Mouse (Mus musculus) stomach, postnatal 0 days (tissue): Measurements from ENCODE around the gene Upp2. TPM values are rescaled to one million over a fixed set of nuclear protein-coding genes. Genes with fewer than 3 reads are reported as not detected.
A peak's percentile ranks its signal among the peaks of the same experiment; 100 is the strongest.

Experiments used
- ATAC-seq: fragments of 200-750 bp; cut with Nextera tagmentation; 2 replicates; pipeline ENCODE4 v1.8.0; 2017; ENCODE audit not compliant: low FRiP score, low TSS enrichment
- DNase-seq: peaks from one replicate; pipeline ENCODE4 v3.0.0-alpha.2; 2016; ENCODE audit warnings: low spot score
- H3K27ac ChIP-seq: fragments of 300-500 bp; sonication (generic); replicated peaks from 2 replicates; pipeline ENCODE4 v1.5.1; 2014; ENCODE audit warnings: mild to moderate bottlenecking, control low read depth
- H3K27me3 ChIP-seq: fragments of 300-500 bp; sonication (generic); 2 replicates; pipeline ENCODE4 v1.6.1; 2014; ENCODE audit warnings: low read length; ENCODE audit not compliant: control insufficient read depth, insufficient read depth
- H3K36me3 ChIP-seq: fragments of 300-500 bp; sonication (generic); 2 replicates; pipeline ENCODE4 v1.6.1; 2014; ENCODE audit warnings: low read length, mixed read lengths; ENCODE audit not compliant: control insufficient read depth, insufficient read depth
- H3K4me1 ChIP-seq: fragments of 300-500 bp; sonication (generic); replicated peaks from 2 replicates; pipeline ENCODE4 v1.6.1; 2014; ENCODE audit warnings: antibody characterized with exemption; ENCODE audit not compliant: control insufficient read depth, insufficient read depth
- H3K4me2 ChIP-seq: fragments of 300-500 bp; sonication (generic); replicated peaks from 2 replicates; pipeline ENCODE4 v1.6.1; 2014; ENCODE audit warnings: low read depth, mild to moderate bottlenecking, control low read depth, moderate library complexity
- H3K4me3 ChIP-seq: fragments of 300-500 bp; sonication (generic); 2 replicates; pipeline ENCODE4 v1.5.1; 2014; ENCODE audit warnings: low read depth, low read length, control low read depth
- H3K9ac ChIP-seq: fragments of 300-500 bp; sonication (generic); 2 replicates; pipeline ENCODE4 v1.6.1; 2014; ENCODE audit warnings: mild to moderate bottlenecking, low read length, control low read depth, mixed read lengths
- H3K9me3 ChIP-seq: fragments of 300-500 bp; sonication (generic); 2 replicates; pipeline ENCODE4 v1.6.1; 2016; ENCODE audit warnings: low read length; ENCODE audit not compliant: control insufficient read depth
- CTCF ChIP-seq: IDR thresholded peaks from 2 replicates; pipeline ENCODE4 v1.5.1; 2016; ENCODE audit warnings: antibody characterized with exemption, low read depth, mild to moderate bottlenecking, moderate library complexity
- EP300 ChIP-seq: optimal IDR thresholded peaks from 2 replicates; pipeline ENCODE3; 2016; ENCODE audit warnings: antibody characterized with exemption
- WGBS: fragments of 180-500 bp; shearing (Covaris S2); extraction: QIAGEN DNeasy Blood & Tissue Kit; methylation state at CpG from one replicate; pipeline ENCODE4 v1.1.7; 2014; 5-methylcytosine and 5-hydroxymethylcytosine counted together
- polyA plus RNA-seq: library from polyadenylated mRNA; unstranded; fragments of >200 nt; fragmentation: Nextera tagmentation; extraction: Ambion mirVana; gene quantifications from 2 replicates; pipeline ENCODE4 v1.2.1, GENCODE M21; 2015

The Upp2 gene
- polyA plus RNA-seq, 1 experiment from 2014 or later = 6.1 TPM

DNA sequence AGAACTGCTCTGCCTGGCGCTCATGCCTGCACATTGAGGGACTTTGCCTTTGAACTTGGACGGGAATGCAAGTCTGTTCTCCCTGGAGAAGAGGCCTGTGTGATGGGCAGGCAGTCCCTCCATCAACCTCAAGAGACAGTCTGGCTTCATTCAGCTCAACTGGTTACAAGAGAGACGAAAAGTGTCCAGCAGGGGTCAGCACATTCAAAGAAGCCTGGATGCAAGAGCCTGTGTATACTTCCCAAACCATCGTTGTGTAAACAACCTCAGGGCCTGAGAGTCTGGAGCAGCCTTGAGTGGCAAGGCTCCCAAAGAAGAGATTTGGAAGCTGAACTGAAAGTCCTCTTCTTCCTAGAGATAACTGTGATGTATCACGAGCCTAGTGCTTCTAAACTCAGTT is 132.8 kb downstream of the Upp2 start:
- peak; percentile 90 for TF ChIP-seq CTCF
- TF ChIP-seq EP300 = no peak
- Histone ChIP-seq H3K27me3 (no peaks in the 10 kb centered on the region), H3K9me3 (no peaks in the 10 kb centered on the region), H3K4me2 (no peak overlapping the region), H3K4me3 (no peak overlapping the region), H3K4me1 (no peaks in the 10 kb centered on the region), H3K27ac (no peak overlapping the region), H3K36me3 (no peaks in the 10 kb centered on the region), H3K9ac (no peak overlapping the region)
- DNase-seq (peak; percentile 73), ATAC-seq (peak; percentile 88)
- 34% methylated on average over 5 of the region's 5 CpGs for WGBS

DNA sequence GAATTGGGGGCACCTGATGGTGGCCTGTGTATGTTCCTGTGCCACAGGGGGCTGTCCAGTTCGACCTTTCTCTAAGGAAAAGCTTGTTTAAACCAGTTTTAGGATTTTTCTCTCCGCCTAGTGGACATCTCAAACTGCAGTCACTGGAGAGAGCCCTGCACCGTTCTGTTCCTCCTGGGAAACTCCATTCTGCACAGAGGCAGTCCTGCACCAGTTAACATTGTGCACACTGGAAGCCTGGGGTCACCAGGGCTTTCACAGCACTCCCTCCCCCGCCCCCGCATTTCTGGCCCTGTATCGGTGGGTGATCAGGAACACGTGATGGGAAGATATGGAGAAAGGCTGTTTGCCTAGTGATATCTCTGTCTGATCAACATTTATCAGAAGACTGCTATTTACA is 133.3 kb downstream of the Upp2 start:
- no peak for DNase-seq
- TF ChIP-seq CTCF (no peak), EP300 (no peak)
- 48% methylated on average over 7 of the region's 7 CpGs for WGBS
- Histone ChIP-seq H3K9ac (no peak overlapping the region), H3K4me3 (no peak overlapping the region), H3K4me1 (no peaks in the 10 kb centered on the region), H3K4me2 (no peak overlapping the region), H3K9me3 (no peaks in the 10 kb centered on the region), H3K36me3 (no peaks in the 10 kb centered on the region), H3K27ac (no peak overlapping the region), H3K27me3 (no peaks in the 10 kb centered on the region)
- ATAC-seq = peak; percentile 33

- H3K4me3 ChIP-seq = no peak overlapping the region
- H3K27me3 ChIP-seq = no peaks in the 10 kb centered on the region
- no peaks in the 10 kb centered on the region for H3K36me3 ChIP-seq
- no peak overlapping the region for H3K9ac ChIP-seq
- no peaks in the 10 kb centered on the region for H3K9me3 ChIP-seq
- no peak for TF ChIP-seq CTCF
- TF ChIP-seq EP300 = no peak
- no peaks in the 10 kb centered on the region for H3K4me1 ChIP-seq
- DNase-seq = no peak
- 85% methylated on average over 4 of the region's 4 CpGs for WGBS
- ATAC-seq = no peak
- H3K4me2 ChIP-seq = no peak overlapping the region
- no peak overlapping the region for H3K27ac ChIP-seq
Measured at GRCm38 (mm10) chr2:58701627-58702026, 134.5 kb downstream of the Upp2 start.

GRCm38 (mm10) chr2:58703226-58703625 is 136.1 kb downstream of the Upp2 start:
- H3K4me2 ChIP-seq = no peak overlapping the region
- no peak for TF ChIP-seq EP300
- TF ChIP-seq CTCF = no peak
- no peaks in the 10 kb centered on the region for H3K27me3 ChIP-seq
- H3K36me3 ChIP-seq = no peaks in the 10 kb centered on the region
- WGBS = 80% methylated on average over 6 of the region's 6 CpGs
- H3K9ac ChIP-seq = no peak overlapping the region
- ATAC-seq (no peak), DNase-seq (no peak)
- H3K4me3 ChIP-seq = no peak overlapping the region
- no peak overlapping the region for H3K27ac ChIP-seq
- H3K9me3 ChIP-seq = no peaks in the 10 kb centered on the region
- no peaks in the 10 kb centered on the region for H3K4me1 ChIP-seq

DNA sequence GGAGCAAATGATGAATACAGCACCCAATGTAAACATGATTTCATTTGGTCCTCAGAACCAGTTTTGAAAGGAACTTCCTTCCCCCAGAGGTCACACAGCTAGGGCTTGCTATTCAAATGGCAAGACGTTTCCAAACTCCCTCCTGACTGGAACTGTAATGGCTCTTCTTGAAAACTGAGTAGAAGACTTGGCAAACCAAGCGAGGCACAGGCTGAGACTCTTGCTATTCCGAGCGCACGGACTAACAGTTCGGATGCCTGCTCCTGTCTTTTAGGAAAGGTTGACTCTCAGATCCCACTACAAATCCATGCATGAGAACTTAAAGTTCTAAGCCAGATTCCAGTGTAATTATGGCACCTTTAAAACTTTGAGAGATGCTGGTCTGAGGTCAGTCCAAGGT is 136.5 kb downstream of the Upp2 start:
- Histone ChIP-seq H3K27me3 (no peaks in the 10 kb centered on the region), H3K4me3 (no peak overlapping the region), H3K36me3 (no peaks in the 10 kb centered on the region), H3K4me2 (no peak overlapping the region), H3K9ac (no peak overlapping the region), H3K4me1 (no peaks in the 10 kb centered on the region), H3K9me3 (no peaks in the 10 kb centered on the region), H3K27ac (no peak overlapping the region)
- 66% methylated on average over 6 of the region's 6 CpGs for WGBS
- ATAC-seq = no peak
- TF ChIP-seq EP300 = no peak
- no peak for TF ChIP-seq CTCF
- no peak for DNase-seq

- ATAC-seq (peak; percentile 63; the same call in 1 of the 2 replicates), DNase-seq (peak; percentile 36)
- Histone ChIP-seq H3K4me3 (no peak overlapping the region), H3K9ac (no peak overlapping the region), H3K27ac (no peak overlapping the region), H3K9me3 (no peaks in the 10 kb centered on the region), H3K4me1 (no peaks in the 10 kb centered on the region), H3K4me2 (no peak overlapping the region), H3K27me3 (no peaks in the 10 kb centered on the region), H3K36me3 (no peaks in the 10 kb centered on the region)
- WGBS = 74% methylated on average over 3 of the region's 3 CpGs
- no peak for TF ChIP-seq EP300
- TF ChIP-seq CTCF = no peak
Measured at GRCm38 (mm10) chr2:58704576-58704975, 137.5 kb downstream of the Upp2 start.
